Mouse (Mus musculus): ENCODE results near the gene Glyctk.

Glyctk gene

GRCm38 (mm10) chr9:106158037-106158491 lies at the start of gene Glyctk:
Gene Glyctk, minus strand, starts transcription at chr9:106158138.
- DNase-seq (ENCODE audit: low spot score) = no peak

- no peak for DNase-seq (ENCODE audit: low spot score)
Measured at GRCm38 (mm10) chr9:106206515-106206914, 48.6 kb upstream of the Glyctk start.

GRCm38 (mm10) chr9:106205713-106206290 lies 47.9 kb upstream of the Glyctk start:
- no peak for DNase-seq (ENCODE audit: low spot score)

- DNase-seq (ENCODE audit: low spot score) = no peak
Measured at GRCm38 (mm10) chr9:106203990-106204851, 46.3 kb upstream of the Glyctk start.

- peak; percentile 57 for DNase-seq (ENCODE audit: low spot score)
Measured at GRCm38 (mm10) chr9:106202819-106203636, 45.1 kb upstream of the Glyctk start, which contains the start of gene Twf2. Gene Twf2, plus strand, starts transcription at chr9:106203108.

GRCm38 (mm10) chr9:106201895-106202294 lies 44.0 kb upstream of the Glyctk start:
- DNase-seq (ENCODE audit: low spot score) = no peak

- no peak for DNase-seq (ENCODE audit: low spot score)
Measured at GRCm38 (mm10) chr9:106199535-106200272, 41.8 kb upstream of the Glyctk start, which contains the start of gene Ppm1m. Gene Ppm1m, minus strand, starts transcription at chr9:106199746.

- DNase-seq (ENCODE audit: low spot score) = no peak
Measured at GRCm38 (mm10) chr9:106198962-106199458, 41.1 kb upstream of the Glyctk start.

- no peak for DNase-seq (ENCODE audit: low spot score)
Measured at GRCm38 (mm10) chr9:106197732-106198131, 39.8 kb upstream of the Glyctk start.

GRCm38 (mm10) chr9:106197081-106197713 lies 39.3 kb upstream of the Glyctk start:
- DNase-seq (ENCODE audit: low spot score) = no peak

- no peak for DNase-seq (ENCODE audit: low spot score)
Measured at GRCm38 (mm10) chr9:106195693-106196092, 37.8 kb upstream of the Glyctk start.

- no peak for DNase-seq (ENCODE audit: low spot score)
Measured at GRCm38 (mm10) chr9:106193930-106194807, 36.2 kb upstream of the Glyctk start.

GRCm38 (mm10) chr9:106192998-106193397 lies 35.1 kb upstream of the Glyctk start:
- DNase-seq (ENCODE audit: low spot score) = no peak

- no peak for DNase-seq (ENCODE audit: low spot score)
Measured at GRCm38 (mm10) chr9:106192024-106192423, 34.1 kb upstream of the Glyctk start.

- DNase-seq (ENCODE audit: low spot score) = no peak
Measured at GRCm38 (mm10) chr9:106191355-106191754, 33.4 kb upstream of the Glyctk start.

GRCm38 (mm10) chr9:106183996-106184395 lies 26.1 kb upstream of the Glyctk start:
- no peak for DNase-seq (ENCODE audit: low spot score)

GRCm38 (mm10) chr9:106182146-106182545 lies 24.2 kb upstream of the Glyctk start:
- DNase-seq (ENCODE audit: low spot score) = no peak

GRCm38 (mm10) chr9:106179964-106180363 lies 22.0 kb upstream of the Glyctk start:
- DNase-seq (ENCODE audit: low spot score) = no peak

- no peak for DNase-seq (ENCODE audit: low spot score)
Measured at GRCm38 (mm10) chr9:106179454-106179853, 21.5 kb upstream of the Glyctk start.

- DNase-seq (ENCODE audit: low spot score) = no peak
Measured at GRCm38 (mm10) chr9:106177799-106178198, 19.9 kb upstream of the Glyctk start.
